Comparison of ENCODE assay signal across 13 mouse cellular contexts in the genomic region with DNA sequence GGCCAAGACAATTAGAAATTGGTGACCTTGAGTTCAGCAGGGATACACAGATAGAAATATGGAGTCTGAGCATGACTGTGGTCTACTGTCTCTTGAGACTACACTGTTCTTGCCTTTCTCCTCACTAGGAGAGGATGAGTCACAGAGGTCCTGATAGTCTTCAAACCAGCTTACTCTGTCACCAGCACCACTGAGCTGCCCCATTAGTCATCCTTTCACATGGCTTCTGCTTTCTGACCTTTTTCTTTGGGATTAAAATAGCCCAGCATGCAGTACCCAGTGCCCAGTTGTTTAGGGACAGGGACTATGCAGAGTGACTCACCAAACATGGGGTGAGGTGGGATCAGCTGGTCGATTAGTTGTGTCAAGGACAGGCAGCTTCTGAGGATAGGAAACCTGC.
"Had no signal": no experiment of that assay in that cellular context is flagged by ENCODE, and none has a peak within 500 bp of the region (broad histone marks: within the 10 kb centered on the region; RNA-seq: fewer than 3 reads in every experiment).

No protein-coding gene starts in this region.

- H3K4me1 ChIP-seq: midbrain, embryonic 13.5 days; neural tube, embryonic 15.5 days had no signal

- H3K27ac ChIP-seq: kidney, postnatal 0 days; limb, embryonic 13.5 days; liver, embryonic 14.5 days; midbrain, embryonic 13.5 days; neural tube, embryonic 15.5 days had no signal

- H3K4me3 ChIP-seq: limb, embryonic 13.5 days; midbrain, embryonic 13.5 days; myocyte; neural tube, embryonic 15.5 days had no signal

- DNase-seq: kidney, postnatal 36 days; layer of hippocampus, adult 9-11 months; layer of hippocampus, postnatal 36 days; left cerebral cortex, postnatal 4 days; lung, adult 18-20 months; thymus, adult 18-20 months; thymus, postnatal 14 days had no signal
